Mouse (Mus musculus) heart, embryonic 14.5 days (tissue): Measurements from ENCODE around the gene Grcc10. TPM values are rescaled to one million over a fixed set of nuclear protein-coding genes. Genes with fewer than 3 reads are reported as not detected.

ENCODE experiments used
- ATAC-seq: fragments of 200-750 bp; cut with Nextera tagmentation; 2 replicates; pipeline ENCODE4 v1.8.0; 2017; ENCODE audit warnings: low read depth, moderate TSS enrichment; ENCODE audit not compliant: insufficient number of reproducible peaks, insufficient read depth, low FRiP score
- H3K27ac ChIP-seq, 2 experiments: fragments of 200-500 bp in 1 of 2; fragments of 300-500 bp in 1 of 2; sonication (generic) in 1 of 2; replicated peaks in 1 of 2; 2 replicates each; pipeline ENCODE4 v1.5.1; 2012 to 2014; ENCODE audit warnings: low read depth in 2 of 2, low read length in 2 of 2, control low read depth in 1 of 2, mild to moderate bottlenecking in 1 of 2, mixed read lengths in 1 of 2; ENCODE audit not compliant: control insufficient read depth in 1 of 2, insufficient read depth in 1 of 2
- H3K27me3 ChIP-seq: fragments of 300-500 bp; sonication (generic); 2 replicates; pipeline ENCODE4 v1.6.1; 2014; ENCODE audit warnings: mild to moderate bottlenecking, low read length, control low read depth; ENCODE audit not compliant: control insufficient read depth, insufficient read depth
- H3K36me3 ChIP-seq: fragments of 300-500 bp; sonication (generic); 2 replicates; pipeline ENCODE4 v1.6.1; 2014; ENCODE audit warnings: mild to moderate bottlenecking, control low read depth, low read length, mixed read lengths; ENCODE audit not compliant: control insufficient read depth, insufficient read depth
- H3K4me1 ChIP-seq, 2 experiments: fragments of 200-500 bp in 1 of 2; fragments of 300-500 bp in 1 of 2; sonication (generic) in 1 of 2; 2 replicates each; pipeline ENCODE4 v1.6.1; 2012 to 2014; ENCODE audit warnings: low read length in 2 of 2, control low read depth in 1 of 2, mixed read lengths in 1 of 2; ENCODE audit not compliant: control insufficient read depth in 2 of 2, insufficient read depth in 2 of 2
- H3K4me2 ChIP-seq: fragments of 300-500 bp; sonication (generic); 2 replicates; pipeline ENCODE4 v1.6.1; 2014; ENCODE audit warnings: mild to moderate bottlenecking, low read length
- H3K4me3 ChIP-seq, 2 experiments: fragments of 200-500 bp in 1 of 2; fragments of 300-500 bp in 1 of 2; sonication (generic) in 1 of 2; 2 replicates each; pipeline ENCODE4 v1.5.1; 2012 to 2014; ENCODE audit warnings: low read length in 2 of 2, mild to moderate bottlenecking in 2 of 2, control low read depth in 1 of 2, low read depth in 1 of 2, moderate library complexity in 1 of 2; ENCODE audit not compliant: control insufficient read depth in 1 of 2, insufficient read depth in 1 of 2
- H3K9ac ChIP-seq: fragments of 300-500 bp; sonication (generic); 2 replicates; pipeline ENCODE4 v1.6.1; 2014; ENCODE audit warnings: mild to moderate bottlenecking, low read length
- H3K9me3 ChIP-seq: fragments of 300-500 bp; sonication (generic); 2 replicates; pipeline ENCODE4 v1.6.1; 2016; ENCODE audit warnings: low read length, control low read depth; ENCODE audit not compliant: control insufficient read depth
- WGBS: fragments of 180-500 bp; shearing (Covaris S2); extraction: QIAGEN DNeasy Blood & Tissue Kit; methylation state at CpG from one replicate; pipeline ENCODE4 v1.1.7; 2014; 5-methylcytosine and 5-hydroxymethylcytosine counted together
- polyA plus RNA-seq: library from polyadenylated mRNA; unstranded; fragments of >200 nt; fragmentation: Nextera tagmentation; extraction: Ambion mirVana; gene quantifications from 2 replicates; pipeline ENCODE4 v1.2.1, GENCODE M21; 2014

The Grcc10 gene
- polyA plus RNA-seq, 1 experiment from 2014 or later: 503 TPM

- Histone ChIP-seq H3K27me3 (no peaks in the 10 kb centered on the region), H3K36me3 (peaks cover 11% of the 10 kb centered on the region; the same call in 1 of the 2 replicates), H3K9ac (peak within 1 kb of the TSS; percentile 94), H3K27ac (peak within 1 kb of the TSS; percentile 82 to 97), H3K9me3 (no peaks in the 10 kb centered on the region), H3K4me3 (peak within 1 kb of the TSS; percentile 86 to 94), H3K4me1 (peaks cover 25 to 40% of the 10 kb centered on the region in 2 experiments), H3K4me2 (peak within 1 kb of the TSS; percentile 68)
- under 1% methylated on average over 46 of the region's 100 CpGs for WGBS
- ATAC-seq: peak; percentile 49
Measured at GRCm38 (mm10) chr6:124755831-124756595, 14.8 kb upstream of the Grcc10 start, which contains the start of the genes Gm45234 and Atn1. Gene Gm45234, minus strand, starts transcription at chr6:124756021. Gene Atn1, minus strand, starts transcription at chr6:124756524.

- Histone ChIP-seq H3K27ac (peak overlapping the region; percentile 47 to 97; a peak in 3 of 4 replicates), H3K4me2 (peak overlapping the region; percentile 68)
- 6% methylated on average over 3 of the region's 3 CpGs for WGBS
Measured at GRCm38 (mm10) chr6:124755306-124755705, 14.1 kb upstream of the Grcc10 start.

GRCm38 (mm10) chr6:124753861-124754260 lies 12.7 kb upstream of the Grcc10 start:
- WGBS: 80% methylated on average over 2 of the region's 2 CpGs
- H3K9me3 ChIP-seq: no peaks in the 10 kb centered on the region
- H3K9ac ChIP-seq: no peak overlapping the region
- no peak overlapping the region for H3K4me2 ChIP-seq
- peaks cover 22 to 37% of the 10 kb centered on the region in 2 experiments for H3K4me1 ChIP-seq
- peaks cover 24% of the 10 kb centered on the region for H3K36me3 ChIP-seq
- H3K27ac ChIP-seq: no peak overlapping the region
- ATAC-seq: no peak
- no peaks in the 10 kb centered on the region for H3K27me3 ChIP-seq
- H3K4me3 ChIP-seq: no peak overlapping the region

More at GRCm38 (mm10) chr6:124755306-124755705, 14.1 kb upstream of the Grcc10 start:
- Histone ChIP-seq H3K27me3 (no peaks in the 10 kb centered on the region), H3K9ac (peak overlapping the region; percentile 94), H3K9me3 (no peaks in the 10 kb centered on the region), H3K4me3 (peak overlapping the region; percentile 86 to 94), H3K4me1 (peaks cover 25 to 40% of the 10 kb centered on the region in 2 experiments), H3K36me3 (peaks cover 12% of the 10 kb centered on the region; the same call in 1 of the 2 replicates)
- no peak for ATAC-seq

- peaks cover 12 to 28% of the 10 kb centered on the region in 2 experiments for H3K4me1 ChIP-seq
- 88% methylated on average over 8 of the region's 8 CpGs for WGBS
- H3K9me3 ChIP-seq: no peaks in the 10 kb centered on the region
- no peak for ATAC-seq
- no peak overlapping the region for H3K4me2 ChIP-seq
- no peak overlapping the region for H3K4me3 ChIP-seq
- peaks cover 45% of the 10 kb centered on the region for H3K36me3 ChIP-seq
- H3K27me3 ChIP-seq: no peaks in the 10 kb centered on the region
- H3K9ac ChIP-seq: no peak overlapping the region
- no peak overlapping the region for H3K27ac ChIP-seq
Measured at GRCm38 (mm10) chr6:124750405-124750804, 9.2 kb upstream of the Grcc10 start.

- Histone ChIP-seq H3K4me1 (peaks cover 7 to 18% of the 10 kb centered on the region in 2 experiments; a peak in 3 of 4 replicates), H3K27me3 (no peaks in the 10 kb centered on the region), H3K9ac (peak overlapping the region; percentile 93), H3K4me3 (peak overlapping the region in 1 of 2 experiments; percentile 58; a peak in 1 of 4 replicates), H3K9me3 (no peaks in the 10 kb centered on the region), H3K36me3 (peaks cover 70% of the 10 kb centered on the region), H3K4me2 (peak overlapping the region; percentile 98), H3K27ac (no peak overlapping the region)
- WGBS: 87% methylated on average over 7 of the region's 7 CpGs
- no peak for ATAC-seq
Measured at GRCm38 (mm10) chr6:124746654-124747632, 5.8 kb upstream of the Grcc10 start.

GRCm38 (mm10) chr6:124746296-124746605 lies 5.1 kb upstream of the Grcc10 start:
- H3K27ac ChIP-seq: peak overlapping the region in 1 of 2 experiments; percentile 83; a peak in 2 of 4 replicates
- H3K4me1 ChIP-seq: peaks cover 9 to 22% of the 10 kb centered on the region in 2 experiments
- H3K4me3 ChIP-seq: peak overlapping the region; percentile 42 to 58
- WGBS: 24% methylated on average over 8 of the region's 8 CpGs
- peak overlapping the region; percentile 98 for H3K4me2 ChIP-seq
- peak overlapping the region; percentile 93 for H3K9ac ChIP-seq
- H3K36me3 ChIP-seq: peaks cover 66% of the 10 kb centered on the region
- H3K9me3 ChIP-seq: no peaks in the 10 kb centered on the region
- ATAC-seq: no peak
- H3K27me3 ChIP-seq: no peaks in the 10 kb centered on the region
